Mouse (Mus musculus): ENCODE measurements around the gene Nsl1. TPM values are rescaled to one million over a fixed set of nuclear protein-coding genes. Genes with fewer than 3 reads are reported as not detected.

Gene Nsl1
- total RNA-seq, 2 experiments from 2014 or later, result 0.95 to 1.6 TPM

DNA sequence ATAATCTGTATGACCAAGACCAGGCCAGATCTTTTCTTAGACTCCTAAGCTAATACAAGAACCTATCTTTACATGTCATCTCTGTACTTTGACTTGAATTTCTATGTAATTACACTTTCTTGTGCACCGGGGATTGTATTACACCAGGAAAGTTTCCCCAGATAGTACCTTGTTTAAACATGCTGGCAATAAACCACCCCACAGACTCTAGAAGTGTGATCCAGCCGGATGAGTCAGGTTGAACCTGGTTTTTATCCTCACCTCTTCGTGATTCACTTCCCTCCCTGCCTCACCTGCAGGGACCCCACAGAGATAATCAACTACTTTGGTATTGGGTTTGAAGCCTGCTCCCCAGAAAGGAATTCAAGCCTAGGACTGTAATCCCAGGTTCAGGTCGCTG is 72.6 kb downstream of the Nsl1 start:
- no peak for DNase-seq

Other genes with a start within 250 kb of the Nsl1 start
- gene Rps6kc1, start 151.2 kb upstream of the Nsl1 start, total RNA-seq (2021), result 10 to 100 TPM; 27.8 to 31.0 TPM
- 10 to 100 TPM; 44.0 to 54.1 TPM for gene Angel2, start 137.9 kb upstream of the Nsl1 start, total RNA-seq (2021)
- under 1 TPM; 0.10 to 0.20 TPM for gene Vash2, start 83.7 kb upstream of the Nsl1 start, total RNA-seq (2021)
- 10 to 100 TPM; 15.5 to 16.7 TPM for gene Flvcr1, start 36.9 kb upstream of the Nsl1 start, total RNA-seq (2021)
- not detected for gene Spata45, start 26.4 kb upstream of the Nsl1 start, total RNA-seq (2021)
- gene Tatdn3, start 80 bp upstream of the Nsl1 start, total RNA-seq (2021), result 10 to 100 TPM; 13.0 to 20.0 TPM
- 1 to 10 TPM; 1.4 to 9.6 TPM for gene Batf3, start 34.8 kb downstream of the Nsl1 start, total RNA-seq (2021)
- not detected for gene Fam71a, start 101.8 kb downstream of the Nsl1 start, total RNA-seq (2021)
- gene Atf3, start 155.0 kb downstream of the Nsl1 start, total RNA-seq (2021), result 10 to 100 TPM in 1 of 2 experiments, 1 to 10 TPM in 1; 4.2 to 11.0 TPM